Mouse (Mus musculus): ENCODE measurements around the gene Dnajb1. TPM values are rescaled to one million over a fixed set of nuclear protein-coding genes. Genes with fewer than 3 reads are reported as not detected.
"Not testable (repeated sequence)": the region's sequence is repeated elsewhere in the genome, so short reads cannot be mapped to it uniquely, and the experiment has no call there.

Dnajb1 gene
- total RNA-seq, 4 experiments from 2014 or later, result 25.6 to 40.4 (median 25.8) TPM

GRCm38 (mm10) chr8:83578131-83579055 lies 29.6 kb upstream of the Dnajb1 start:
- DNase-seq, result no peak

GRCm38 (mm10) chr8:83579676-83580075 lies 28.3 kb upstream of the Dnajb1 start:
- no peak for DNase-seq

GRCm38 (mm10) chr8:83580826-83581225 lies 27.2 kb upstream of the Dnajb1 start:
- no peak for DNase-seq

- no peak for DNase-seq
These were observed 25.8 kb upstream of the Dnajb1 start for GRCm38 (mm10) chr8:83582226-83582625.

GRCm38 (mm10) chr8:83583236-83583635 lies 24.8 kb upstream of the Dnajb1 start:
- DNase-seq, result no peak

DNA sequence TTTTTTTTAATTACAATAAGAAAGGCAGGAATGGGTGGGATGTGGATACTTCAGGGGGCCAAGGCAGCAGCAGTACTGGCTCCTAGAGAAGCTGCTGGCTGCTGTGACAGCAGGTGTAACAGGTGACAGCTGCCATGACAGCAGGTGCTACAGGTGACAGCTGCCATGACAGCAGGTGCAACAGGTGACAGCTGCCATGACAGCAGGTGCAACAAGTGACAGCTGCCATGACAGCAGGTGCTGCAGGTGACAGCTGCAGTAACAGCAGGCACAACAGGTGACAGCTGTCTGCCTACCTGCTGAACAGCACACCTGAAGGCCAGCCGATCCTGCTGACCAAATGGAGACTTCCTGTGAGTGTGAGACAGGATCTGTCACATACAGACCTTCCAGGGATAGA lies 23.2 kb upstream of the Dnajb1 start:
- no peak for DNase-seq

DNA sequence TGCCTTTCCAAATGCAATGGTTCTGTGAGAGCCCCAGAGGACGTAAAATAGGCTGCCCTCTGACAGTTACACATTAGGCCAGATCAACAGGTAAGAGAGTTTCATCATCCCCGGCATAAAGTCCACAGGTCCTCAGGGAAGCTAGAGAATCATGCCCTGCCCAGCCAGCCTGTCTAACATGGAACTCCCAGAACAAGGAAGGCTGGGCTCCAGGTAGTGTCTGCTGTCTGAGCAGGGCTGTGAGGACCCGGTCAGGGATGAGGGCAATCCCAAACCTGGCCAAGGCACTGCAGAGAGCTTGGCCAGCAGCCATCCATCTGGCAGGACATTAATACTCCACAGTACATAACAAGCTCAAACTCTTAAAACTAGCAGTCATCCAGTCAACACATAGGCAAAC lies 22.7 kb upstream of the Dnajb1 start:
- no peak for DNase-seq

- DNase-seq, result no peak
These were observed 20.3 kb upstream of the Dnajb1 start for GRCm38 (mm10) chr8:83587644-83588043.

DNA sequence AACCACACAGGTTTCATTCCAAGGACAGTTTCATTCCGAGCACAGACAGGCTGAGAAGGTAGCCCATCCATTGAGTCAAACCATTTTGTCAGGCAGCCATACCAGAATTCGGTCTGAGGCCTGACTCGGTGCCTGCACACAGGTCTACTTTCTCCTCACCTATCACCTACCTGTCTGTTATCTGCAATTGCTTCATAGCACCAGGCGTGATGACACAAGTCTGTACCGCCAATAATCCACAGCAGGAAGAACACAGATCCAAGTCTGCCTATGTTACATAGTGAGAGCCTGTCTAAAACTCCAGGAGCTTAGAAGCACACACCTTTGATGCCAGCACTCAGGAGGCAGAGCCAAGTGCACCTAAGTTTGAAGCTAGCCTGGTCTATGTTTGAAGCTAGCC lies 19.1 kb upstream of the Dnajb1 start:
- no peak for DNase-seq

DNA sequence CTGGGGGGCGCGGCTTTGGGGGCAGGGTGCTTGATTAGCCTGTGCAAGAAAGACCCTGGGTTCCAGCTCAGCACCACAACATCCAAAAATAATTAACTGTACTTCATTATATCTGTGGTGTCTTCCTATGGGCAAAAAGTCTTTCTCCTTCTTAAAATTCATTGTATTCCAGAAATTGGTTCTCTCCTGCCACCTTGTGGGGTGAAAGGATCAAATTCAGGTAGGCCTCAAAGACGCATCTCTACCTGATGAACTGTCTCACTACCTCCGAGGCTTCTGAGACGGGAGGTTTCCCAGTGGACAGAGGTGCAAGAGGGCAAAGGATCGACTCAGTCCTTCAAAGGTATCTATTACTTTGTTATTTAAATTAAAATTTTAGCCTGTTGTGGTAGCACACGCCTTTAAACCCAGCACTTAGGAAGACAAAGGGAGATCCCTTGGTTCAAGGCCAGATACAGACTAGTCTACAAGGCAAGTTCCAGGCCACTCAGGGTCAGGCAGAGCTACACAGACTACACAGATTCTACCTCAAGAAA lies 17.4 kb upstream of the Dnajb1 start:
- no peak for DNase-seq

DNA sequence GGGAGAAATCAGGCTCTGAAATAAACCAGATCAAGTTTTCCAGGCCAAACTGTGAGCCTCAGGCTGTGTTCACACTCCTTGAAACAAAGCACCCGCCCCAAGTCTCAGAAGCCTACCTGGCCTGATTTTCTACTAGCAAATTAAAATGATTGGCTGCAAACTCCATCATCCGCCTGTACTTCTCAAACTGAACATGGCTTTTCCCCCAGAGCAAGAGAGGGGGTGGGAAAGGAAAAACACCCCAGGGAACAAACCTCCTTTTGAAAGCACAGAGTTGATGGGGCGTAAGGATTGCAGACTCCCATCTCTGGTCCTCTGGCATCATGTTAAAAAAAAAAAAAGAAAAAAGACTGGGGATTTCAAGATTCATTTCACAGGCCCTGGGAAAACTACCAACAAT lies 15.3 kb upstream of the Dnajb1 start:
- DNase-seq, result no peak

- DNase-seq, result no peak
These were observed 14.4 kb upstream of the Dnajb1 start for GRCm38 (mm10) chr8:83593325-83594166.

GRCm38 (mm10) chr8:83594167-83595049 lies 13.6 kb upstream of the Dnajb1 start:
- DNase-seq, result peak; percentile 97

DNA sequence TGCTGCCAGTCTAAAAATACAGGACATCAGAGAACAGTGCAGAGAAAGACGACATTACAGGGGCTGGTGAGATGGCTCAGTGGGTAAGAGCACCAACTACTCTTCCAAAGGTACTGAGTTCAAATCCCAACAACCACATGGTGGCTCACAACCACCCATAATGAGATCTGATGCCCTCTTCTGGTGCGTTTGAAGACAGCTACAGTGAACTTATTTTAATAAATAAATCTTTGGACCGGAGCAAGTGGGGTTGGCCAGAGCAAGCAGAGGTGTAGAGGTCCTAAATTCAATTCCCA lies 13.0 kb upstream of the Dnajb1 start:
- not testable (repeated sequence) for DNase-seq

DNA sequence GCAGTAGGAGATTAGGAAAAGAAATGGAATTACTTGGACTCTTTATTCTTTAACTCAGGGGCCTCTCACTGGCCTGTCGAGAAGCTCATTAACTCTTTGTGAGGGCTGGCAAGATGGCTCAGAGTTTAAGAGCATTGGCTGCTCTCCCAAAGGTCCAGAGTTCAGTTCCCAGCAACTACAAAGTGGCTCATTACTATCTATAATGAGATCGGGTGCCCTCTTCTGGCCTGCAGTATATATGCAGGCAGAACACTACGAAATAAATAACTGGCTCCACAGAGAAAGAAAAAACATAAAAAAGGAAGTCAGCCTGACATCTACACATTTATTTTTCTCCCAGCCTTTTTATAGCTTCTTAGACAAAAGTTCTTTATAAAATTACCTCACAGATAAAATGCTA lies 11.6 kb upstream of the Dnajb1 start:
- no peak for DNase-seq

DNA sequence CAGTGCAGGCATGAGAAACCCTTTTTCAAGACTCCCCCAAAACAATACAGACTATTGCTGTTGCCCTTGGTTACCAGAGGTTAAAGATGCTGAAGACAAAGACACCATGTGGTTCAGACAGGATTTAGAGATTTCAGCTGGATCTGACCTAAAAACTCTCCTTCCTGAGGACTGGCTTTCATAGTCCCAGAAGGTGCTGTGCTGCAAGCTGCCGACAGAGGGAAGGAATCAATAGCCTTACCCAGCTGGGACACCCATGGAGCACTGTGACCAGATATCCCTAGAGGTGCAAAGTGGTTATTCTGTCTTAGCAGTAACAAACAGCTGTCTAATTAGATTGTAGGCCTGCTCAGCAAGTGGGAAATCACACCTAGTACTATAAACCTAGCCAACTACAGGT lies 9.8 kb upstream of the Dnajb1 start:
- DNase-seq, result no peak

GRCm38 (mm10) chr8:83599814-83600213 lies 8.2 kb upstream of the Dnajb1 start:
- DNase-seq, result no peak

DNA sequence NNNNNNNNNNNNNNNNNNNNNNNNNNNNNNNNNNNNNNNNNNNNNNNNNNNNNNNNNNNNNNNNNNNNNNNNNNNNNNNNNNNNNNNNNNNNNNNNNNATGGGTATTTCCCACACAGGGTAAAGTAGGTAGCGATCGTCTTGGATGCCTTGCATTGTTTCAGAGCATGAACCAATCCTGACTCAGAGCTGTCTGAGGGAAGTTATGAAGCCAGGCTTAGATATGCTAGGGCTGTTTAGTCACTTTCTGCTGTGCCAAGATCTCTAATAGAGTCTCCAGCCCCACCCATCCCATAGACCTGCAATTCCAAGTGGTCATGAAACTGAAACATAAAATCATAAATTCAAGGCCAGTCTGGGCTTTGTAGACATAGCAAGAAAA lies 5.4 kb upstream of the Dnajb1 start:
- no peak for DNase-seq

DNA sequence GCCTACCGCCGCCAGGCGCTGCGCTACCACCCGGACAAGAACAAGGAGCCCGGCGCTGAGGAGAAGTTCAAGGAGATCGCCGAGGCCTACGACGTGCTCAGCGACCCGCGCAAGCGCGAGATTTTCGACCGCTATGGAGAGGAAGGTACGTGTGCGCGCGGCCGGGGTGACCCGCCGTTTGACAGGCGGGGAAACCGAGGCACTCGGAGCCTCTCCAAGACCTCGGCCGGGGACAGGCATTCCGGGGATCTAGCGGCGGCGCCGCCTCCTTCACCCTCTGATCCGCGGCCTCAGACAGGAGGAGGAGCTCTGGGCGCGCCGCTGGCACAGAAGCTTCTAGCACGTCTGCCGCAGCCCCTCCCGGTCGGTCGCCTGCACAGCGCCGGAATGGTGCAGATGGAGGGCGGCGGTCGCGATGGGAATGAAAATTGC lies 421 bp downstream of the Dnajb1 start:
- peak; percentile 84 for DNase-seq

GRCm38 (mm10) chr8:83609086-83609485 lies 1.1 kb downstream of the Dnajb1 start:
- no peak for DNase-seq

- no peak for DNase-seq
These were observed 1.7 kb downstream of the Dnajb1 start for GRCm38 (mm10) chr8:83609547-83610180.

DNA sequence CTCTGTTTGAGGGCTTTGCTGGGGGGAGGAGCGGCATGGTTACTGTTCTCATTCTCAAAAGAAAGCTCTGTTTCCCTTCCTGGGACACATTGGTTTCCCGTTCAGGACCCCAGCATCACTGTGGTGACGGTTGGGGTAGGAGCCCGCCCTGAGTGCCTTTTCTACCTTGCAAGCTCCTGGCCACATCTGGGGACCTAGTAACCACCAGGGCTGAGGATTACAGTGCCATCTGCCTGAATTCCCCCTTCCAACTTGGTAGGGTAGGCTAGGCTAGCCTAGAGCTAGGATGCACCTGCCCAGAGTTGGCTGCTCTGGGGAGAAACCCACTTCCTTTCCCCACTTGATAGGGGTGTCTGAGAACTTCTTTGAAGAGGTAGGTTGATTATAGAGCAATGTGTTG lies 3.9 kb downstream of the Dnajb1 start:
- no peak for DNase-seq

All from adrenal gland, adult 8-10 months (tissue).